Mouse (Mus musculus) cerebellum, postnatal 25 days (tissue): ENCODE results near the gene C330007P06Rik.

ENCODE experiments used
- DNase-seq, 2 experiments: peaks; one replicate each; pipeline ENCODE4 v3.0.0; 2021; ENCODE audit warnings: mixed read lengths in 2 of 2

C330007P06Rik gene

DNA sequence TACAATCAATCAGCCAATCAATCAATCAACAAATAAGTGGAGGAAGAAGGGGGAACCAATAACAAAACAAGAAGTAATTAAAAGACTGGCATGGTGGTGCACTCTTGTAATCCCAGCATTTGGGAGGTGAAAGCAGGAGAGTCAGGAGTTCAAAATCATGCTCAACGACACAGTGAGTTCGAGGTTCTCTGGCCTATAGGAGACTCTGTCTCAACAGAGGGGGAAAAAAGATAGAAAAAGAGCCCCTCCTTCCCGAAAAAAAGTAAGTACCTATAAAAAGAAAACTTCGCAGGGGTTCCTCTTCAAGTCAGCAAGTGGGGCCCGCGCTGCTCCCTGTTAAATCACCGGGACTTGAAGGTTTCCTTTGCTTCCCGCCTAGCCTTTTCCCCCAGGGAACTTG, at the start of gene C330007P06Rik, which contains the start of gene Ube2a:
Gene C330007P06Rik (minus strand): TSS at position 347 of the 400 bp plus-strand sequence.
Gene Ube2a (plus strand): TSS at position 136 of the 400 bp plus-strand sequence.
- no peak for DNase-seq

DNA sequence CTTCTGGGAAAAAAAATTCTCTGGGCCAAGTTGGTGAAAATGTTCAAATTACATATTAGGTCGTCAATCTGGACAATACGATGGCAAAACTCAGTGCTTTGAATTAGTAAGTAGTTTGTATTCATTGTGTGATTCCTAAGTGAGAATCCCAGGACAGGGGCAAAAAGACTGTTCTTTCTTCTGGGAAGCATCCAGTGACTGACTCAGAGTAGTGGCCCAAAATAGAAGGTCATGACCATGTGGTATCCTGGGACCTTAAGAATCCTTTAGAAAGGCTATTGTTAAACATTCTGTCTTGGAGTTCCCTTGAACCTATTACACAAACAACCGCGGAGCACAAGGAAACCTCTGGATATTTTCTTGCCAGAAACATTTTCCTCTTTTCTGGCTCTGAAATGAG, 47.4 kb upstream of the C330007P06Rik start:
- DNase-seq: no peak

DNA sequence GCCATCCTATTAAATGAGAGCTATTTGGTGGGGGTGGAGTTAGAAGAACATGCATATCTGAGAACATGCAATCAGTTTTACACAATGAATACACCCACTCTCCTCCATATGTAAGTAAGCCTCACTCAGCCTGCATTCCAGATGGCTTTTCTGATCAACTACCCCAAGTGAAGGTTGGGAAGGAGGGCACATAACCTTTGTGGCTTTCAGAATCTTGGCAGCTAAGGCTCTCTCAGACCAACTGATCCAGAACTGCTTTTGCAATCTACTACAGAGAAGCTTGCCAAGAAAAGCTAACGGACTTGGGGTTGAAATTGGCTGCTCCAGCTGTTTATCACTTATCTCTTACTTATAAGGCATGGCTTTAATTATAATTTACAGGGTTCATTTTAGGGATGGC, 43.8 kb upstream of the C330007P06Rik start:
- DNase-seq: no peak

DNA sequence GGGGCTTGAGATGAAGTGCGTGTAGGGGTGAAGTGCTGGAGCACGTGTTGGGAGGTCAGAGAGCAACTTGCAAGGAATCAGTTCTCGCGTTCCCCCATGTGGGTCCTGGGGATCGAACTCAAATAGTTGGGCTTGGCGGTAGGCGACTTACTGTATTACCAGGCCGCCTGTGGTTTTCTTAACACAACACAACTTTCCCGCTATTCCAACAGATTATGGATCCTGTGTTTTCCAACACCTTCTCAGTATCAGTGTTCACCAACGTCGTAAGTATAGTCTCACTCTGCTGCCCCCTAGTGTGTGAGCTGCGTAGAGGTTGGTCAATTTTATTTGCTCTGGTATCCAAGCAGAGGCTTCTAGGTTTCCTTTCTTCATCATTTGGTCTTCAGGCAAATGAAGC, 37.4 kb upstream of the C330007P06Rik start:
- DNase-seq: peak; percentile 47 to 74

DNA sequence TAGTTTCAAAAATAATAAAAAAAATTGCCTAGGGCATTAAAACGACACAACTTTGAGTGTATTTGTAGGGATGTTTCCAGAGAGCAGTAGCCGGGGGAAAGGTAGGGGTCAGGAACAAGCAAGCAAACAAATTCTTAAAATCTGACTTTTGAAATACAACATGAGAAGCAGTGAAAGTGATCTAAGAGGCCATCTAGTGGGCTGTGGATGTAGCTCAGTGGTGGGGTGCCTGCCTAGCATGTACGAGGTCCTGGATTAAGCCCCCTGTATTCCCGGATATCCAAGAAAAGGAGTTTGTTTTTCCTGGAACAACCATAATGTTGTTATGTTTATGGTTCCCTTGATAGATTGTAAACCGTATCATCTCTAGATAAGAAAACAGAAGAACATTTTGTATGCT, 32.6 kb upstream of the C330007P06Rik start:
- DNase-seq: no peak

DNA sequence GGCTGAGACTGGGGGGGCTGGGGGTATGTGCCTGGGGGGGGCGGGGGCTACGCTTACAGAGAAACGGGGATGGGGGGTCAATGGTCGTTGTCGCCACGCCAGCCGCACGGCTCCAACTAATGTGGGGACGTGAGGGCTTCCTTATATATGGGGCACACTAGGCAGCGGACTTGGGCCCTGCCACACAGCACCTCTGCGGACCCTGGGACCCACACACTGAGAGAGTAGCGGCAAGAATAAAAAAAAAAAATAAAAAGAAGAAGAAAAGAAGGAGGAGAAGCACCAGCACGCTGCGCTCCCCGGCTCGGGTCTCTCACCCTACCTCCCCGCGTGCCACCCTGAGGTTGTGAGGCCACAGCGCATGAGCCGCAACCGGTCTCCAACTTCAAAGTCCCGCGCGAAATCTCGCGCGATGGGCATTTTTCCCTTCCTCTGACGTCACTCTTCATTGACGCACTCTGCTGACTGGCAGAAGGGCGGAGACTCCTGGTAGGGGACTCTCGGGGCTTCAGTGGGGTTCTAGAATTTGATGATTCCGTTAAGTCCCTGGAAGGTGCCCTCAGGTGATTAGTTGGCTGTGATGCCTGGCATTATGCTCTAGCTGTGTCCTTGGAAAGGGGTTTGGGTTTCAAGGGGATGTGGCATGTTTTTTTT, 29.3 kb upstream of the C330007P06Rik start:
- DNase-seq: peak; percentile 93 to 94

DNA sequence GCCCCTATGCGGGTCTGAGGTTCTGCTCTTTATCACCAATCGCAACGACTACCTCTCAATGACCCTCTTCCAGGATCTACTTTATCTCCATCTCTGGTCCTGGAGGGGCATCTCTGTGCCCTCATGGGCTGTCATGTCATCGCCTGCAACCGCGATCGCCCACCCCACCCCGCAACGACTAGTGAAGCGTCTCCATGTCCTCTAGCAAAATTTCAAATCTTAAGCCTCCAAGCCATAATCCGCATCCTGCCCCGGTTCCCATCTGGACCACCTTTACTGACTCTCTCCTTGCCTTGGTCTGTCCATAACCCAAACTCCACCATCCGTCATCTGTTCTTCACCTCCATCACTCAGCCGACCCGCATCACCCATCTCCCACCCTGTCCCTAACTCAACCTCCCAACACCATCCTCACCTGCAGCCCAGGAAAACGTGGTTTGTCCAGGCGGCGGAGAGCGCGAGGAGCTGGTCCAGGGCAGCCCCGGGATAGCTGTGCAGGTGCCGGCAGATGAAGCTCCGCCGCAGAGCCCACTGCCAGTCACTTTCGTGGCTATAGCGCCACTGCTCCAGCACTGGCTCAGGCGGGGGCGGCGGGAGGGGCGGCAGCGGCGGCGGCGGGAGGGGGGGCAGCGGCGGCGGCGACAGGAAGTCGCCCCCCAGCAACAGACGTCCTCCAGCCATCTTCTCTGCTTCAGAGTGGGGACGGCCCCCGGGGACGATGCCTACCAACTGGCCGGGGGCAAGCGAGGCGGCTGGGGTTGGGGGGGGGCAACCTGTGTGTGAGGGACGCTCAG, 28.6 kb upstream of the C330007P06Rik start, which contains the start of gene Nkrf:
Gene Nkrf (minus strand): TSS at position 579 of the 794 bp plus-strand sequence.
- peak; percentile 57 to 70 for DNase-seq

DNA sequence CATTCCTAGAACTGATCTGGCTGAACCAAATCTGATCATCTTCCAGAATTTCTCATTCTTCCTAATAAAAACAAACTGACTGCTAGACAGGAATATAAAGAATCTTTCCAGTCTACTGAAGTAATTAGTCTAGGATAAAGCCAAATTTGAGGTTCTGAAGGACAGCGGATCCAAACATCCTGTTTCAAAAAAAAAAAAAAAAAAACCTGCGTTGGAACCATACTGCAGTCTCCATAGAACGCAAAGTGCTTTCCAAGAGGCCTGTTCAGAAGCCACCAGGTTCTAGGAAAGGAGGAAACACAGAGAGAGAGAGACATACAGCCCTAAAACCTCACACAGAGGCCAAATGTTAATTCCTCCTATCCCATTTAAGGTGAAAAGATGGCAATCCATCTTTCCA, 27.7 kb upstream of the C330007P06Rik start:
- no peak for DNase-seq

DNA sequence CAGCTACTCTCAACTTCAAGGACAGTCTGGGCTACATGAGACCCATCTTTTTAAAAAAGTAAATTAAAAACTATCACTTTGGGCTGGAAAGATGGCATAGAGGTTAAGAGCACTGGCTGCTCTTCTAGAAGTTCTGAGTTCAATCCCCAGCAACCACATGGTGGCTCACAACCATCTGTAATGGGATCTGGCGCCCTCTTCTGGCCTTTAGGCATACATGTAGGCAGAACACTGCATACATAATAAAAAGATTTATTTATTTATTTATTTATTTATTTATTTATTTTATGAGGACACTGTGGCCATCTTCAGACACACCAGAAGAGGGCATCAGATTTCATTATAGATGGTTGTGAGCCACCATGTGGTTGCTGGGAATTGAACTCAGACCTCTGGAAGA, 25.0 kb upstream of the C330007P06Rik start:
- peak in 1 of 2 experiments; percentile 17 for DNase-seq

DNA sequence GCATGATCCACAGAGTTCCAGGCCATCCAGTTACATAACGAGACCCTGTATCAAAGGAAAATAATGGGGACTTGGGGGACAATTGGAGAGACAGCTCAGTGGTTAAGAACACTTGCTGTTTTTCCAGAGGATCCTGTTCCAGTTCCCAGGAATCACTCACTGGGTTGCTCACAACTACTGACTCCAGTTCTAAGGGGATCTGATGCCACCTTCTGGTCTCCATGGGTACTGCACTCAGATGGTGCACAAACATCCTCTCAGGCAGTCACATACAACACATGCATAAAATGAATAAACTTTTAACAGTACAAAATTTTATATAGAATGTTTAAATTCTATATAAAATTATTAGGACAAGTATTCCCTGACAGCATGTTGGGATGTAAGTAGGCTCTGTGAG, 10.8 kb upstream of the C330007P06Rik start:
- DNase-seq: peak in 1 of 2 experiments; percentile 11

DNA sequence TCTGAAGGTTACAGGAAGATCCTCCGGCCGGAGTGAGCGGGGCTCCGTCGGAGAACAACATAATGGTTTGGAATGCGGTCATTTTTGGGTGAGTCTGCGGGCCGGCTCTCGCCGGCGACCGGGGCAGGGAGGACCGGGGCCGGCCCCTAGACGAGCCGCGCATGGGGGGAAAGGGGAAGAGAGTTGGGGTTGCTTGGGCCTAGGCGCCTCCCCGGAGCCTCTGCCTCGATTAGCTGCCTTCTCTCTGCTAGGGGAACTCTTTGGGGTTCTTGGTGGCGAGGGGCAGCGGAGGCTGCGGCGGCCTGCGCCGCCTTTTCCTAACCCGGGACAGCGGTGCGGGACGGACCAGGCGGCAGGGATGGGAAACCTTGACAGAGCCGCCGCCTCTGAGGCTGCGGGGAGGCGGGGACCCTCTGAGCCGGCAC, 805 bp upstream of the C330007P06Rik start:
- DNase-seq: no peak

DNA sequence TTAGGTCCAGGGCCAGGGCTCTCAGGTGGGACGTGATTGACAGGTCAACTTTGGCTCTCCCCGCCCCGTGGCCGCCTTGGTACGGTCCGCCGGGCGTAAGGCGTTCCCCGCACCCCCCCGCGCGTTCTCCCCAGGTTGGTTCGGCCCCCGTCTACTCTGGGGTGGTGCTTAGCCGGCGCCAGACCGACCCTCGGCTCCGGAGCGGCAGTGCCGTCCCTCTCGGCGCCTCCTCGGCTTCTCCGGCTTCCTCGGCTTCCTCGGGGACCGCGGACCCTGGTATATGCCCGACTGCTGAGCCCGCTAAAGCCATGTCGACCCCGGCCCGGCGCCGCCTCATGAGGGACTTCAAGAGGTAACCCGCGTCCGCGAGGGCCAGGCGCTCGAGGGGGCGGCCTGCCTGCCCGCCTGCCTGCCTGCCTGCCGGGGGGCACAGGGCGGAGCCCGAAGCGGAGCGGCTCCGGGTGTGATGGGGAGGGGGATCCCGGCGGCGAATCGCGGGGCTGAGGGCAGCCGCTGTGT, 326 bp upstream of the C330007P06Rik start:
- peak; percentile 90 to 95 for DNase-seq

DNA sequence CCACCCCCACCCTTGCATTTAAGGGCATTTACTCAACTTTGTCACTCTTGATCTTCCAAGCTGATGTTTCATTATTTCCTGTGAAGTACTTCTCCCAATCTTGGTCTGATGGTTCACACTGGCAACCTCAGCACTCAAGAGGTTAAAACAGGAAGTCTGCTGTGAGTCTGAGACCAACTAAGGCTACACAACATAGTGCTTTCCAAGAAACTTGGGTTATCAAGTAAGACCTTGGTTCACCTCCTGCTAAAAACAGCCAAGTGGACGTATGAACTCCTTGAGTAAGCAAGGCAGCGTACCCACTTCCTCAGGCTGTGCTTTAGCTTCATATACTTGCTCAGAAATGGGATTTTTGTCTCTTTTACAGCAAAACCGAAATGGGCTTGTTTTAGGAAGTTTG, 3.5 kb downstream of the C330007P06Rik start:
- no peak for DNase-seq

DNA sequence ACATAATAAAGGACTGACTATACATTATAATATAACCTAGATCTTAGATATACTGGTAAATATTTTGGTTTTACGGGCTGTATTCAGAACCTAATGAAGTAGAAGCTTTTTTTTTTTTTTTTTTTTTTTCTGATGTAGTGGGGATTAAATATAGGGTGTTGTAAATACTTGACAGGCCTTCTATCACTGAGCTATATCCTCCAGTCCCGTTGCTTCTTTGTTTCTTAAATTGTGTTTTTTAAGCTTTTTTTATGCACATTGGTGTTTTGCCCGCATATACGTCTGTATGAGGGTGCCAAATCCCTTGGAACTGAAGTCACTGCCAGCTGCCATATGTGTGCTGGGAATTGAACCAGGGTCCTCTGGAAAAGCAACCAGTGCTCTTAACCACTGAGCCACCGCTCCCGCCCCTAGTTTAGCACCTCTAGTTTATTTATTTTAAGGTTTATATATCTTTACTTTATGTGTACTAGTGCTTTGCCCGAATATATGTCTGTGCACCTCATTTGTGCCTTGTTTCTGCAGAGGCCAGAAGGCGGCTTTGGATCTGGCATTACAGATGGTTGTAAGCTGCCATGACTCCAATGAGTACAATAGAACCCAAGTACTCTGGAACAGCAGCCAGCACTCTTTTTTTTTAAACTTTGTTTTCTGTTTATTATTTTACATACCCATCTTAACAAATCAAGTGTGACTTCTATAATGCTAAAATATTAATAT, 9.1 kb downstream of the C330007P06Rik start:
- no peak for DNase-seq

DNA sequence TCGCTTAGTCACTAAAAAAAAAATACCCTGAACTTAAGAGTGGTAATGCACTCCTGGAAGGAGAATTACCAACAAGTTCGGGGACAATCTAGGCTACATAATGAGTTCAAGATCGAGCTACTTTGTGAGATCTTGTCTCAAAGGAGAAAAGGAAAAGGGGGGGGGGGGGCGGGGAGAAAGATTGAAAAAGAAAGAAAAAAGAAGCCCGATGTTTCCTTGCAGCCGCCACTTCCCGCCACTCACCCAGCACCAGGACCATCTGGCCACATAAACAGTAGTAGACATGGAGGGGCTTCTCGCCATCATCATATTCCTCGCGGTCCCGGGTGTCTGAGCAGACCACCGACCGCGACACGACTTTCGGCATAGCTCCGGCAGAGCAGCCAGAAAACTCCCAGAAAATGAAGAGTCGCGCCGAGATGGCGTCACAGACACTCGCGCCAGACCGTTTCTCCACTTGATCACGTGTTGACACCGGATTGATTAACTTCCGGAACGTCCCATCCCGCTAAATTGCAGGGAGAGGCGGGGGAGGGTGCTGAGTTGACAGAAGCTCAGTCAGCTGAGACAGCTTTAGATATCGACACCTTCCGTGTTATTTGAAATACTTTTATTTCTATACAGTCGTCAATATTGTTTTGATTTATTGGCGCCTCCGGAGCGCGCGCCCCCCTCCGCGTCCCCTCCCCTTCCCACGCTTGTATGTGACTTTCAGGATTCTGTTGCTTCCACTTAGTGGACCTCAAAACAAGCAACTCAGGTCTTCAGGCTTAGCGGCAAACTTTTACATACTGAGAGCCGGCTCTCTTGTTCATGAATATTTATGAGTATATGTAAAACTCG, 9.9 kb downstream of the C330007P06Rik start:
- DNase-seq: peak; percentile 85 to 88

DNA sequence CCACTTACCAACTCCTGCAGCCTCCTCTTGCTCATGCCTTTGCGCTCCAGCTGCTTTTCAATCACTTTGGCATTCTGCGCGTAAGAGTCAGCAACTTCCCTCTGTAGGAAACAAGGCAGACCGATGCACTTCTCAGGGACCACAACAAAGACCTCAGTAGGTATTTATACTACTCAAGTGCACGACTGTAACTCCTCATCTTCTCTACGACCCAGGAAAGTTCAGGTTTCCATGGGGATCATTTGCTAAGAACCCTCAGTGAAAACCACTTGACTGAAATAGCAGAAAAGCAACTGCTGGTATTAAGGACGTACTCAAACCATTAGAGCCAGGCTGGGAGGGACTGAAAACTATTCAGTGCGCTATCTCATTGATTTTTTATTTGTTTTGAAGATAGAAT, 21.3 kb downstream of the C330007P06Rik start:
- no peak for DNase-seq

DNA sequence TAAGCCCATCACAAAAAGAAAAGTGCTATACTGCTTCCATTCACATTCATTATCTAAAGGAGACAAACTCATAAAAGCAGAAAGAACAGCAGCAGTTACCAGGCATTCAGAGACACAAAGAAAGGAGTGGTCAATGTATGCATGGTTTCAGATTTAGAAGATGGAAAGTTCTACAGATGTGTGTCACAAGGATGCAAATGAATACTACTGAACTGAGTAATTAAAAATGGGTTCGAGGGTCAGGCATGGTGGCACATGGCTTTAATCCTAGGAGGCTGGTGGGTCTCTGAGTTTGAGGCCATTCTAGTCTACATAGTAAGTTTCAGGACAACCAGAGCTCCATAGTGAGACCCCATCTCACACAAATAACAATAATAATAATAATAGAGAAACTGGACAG, 26.8 kb downstream of the C330007P06Rik start:
- no peak for DNase-seq

DNA sequence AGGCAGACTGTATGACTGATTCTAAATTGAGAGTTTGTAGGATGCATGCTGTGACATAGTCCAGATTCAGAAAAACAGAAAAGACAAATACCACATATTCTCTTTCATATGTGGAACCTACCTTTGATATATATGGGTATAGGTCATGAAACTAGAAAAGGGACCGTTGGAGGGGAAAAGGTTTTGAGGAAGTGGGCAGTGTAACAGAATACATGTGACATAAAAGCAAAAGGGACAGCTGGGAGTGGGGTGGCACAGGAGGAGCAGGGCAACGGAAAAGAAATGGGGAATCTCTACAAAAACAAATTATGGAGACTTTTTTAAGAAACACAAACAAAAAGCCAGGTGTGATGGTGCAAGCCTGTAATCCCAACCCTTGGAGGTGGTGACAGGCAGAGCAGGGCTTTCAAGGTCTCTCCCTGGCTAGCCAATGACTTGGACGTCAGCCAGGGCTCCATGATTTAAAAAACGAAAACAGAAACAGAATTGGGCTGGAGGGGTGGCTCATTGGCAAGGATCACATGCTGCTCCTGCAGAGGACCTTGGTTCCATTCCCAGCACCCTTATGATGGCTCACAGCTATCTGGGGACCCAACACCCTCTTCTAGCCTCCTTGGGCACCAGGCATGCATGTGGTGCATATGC, 30.4 kb downstream of the C330007P06Rik start:
- DNase-seq: no peak

DNA sequence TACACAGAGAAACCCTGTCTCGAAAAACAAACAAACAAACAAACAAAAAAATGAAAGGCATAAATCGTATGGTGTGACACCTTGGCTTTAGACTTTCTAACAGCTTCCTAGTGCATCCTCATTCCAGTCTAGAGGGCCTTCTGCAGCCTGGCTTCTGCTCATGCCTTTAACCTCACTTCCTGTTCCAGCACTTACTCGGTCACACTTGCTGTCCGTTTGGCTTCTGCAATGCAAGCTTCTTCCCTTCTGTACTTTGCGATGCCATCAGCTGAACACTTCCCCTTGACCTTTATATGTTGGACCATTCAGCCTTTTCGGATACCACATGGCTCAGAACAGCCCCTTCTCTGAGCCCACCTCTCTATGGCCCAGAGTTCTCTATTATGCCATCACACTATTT, 32.2 kb downstream of the C330007P06Rik start:
- DNase-seq: no peak

DNA sequence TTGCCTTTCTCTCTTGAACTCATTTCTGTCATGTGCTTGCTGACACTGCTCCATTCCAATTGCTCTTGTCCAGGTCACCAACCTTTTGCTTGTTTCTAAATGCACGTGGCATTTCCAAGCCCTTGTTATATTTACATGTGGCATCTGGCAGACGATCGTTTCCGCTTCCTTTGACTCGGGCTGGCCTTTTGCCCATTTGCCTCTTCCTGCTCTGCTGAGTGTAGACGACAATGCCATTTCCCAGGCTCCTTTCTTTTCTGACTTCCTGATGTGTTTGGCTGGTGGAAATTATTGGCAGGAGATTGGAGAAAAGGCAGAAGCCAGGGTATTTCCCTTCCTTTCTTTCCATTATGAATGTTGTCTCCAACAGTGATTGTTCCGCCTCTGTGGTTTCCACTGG, 34.5 kb downstream of the C330007P06Rik start:
- DNase-seq: peak in 1 of 2 experiments; percentile 45

DNA sequence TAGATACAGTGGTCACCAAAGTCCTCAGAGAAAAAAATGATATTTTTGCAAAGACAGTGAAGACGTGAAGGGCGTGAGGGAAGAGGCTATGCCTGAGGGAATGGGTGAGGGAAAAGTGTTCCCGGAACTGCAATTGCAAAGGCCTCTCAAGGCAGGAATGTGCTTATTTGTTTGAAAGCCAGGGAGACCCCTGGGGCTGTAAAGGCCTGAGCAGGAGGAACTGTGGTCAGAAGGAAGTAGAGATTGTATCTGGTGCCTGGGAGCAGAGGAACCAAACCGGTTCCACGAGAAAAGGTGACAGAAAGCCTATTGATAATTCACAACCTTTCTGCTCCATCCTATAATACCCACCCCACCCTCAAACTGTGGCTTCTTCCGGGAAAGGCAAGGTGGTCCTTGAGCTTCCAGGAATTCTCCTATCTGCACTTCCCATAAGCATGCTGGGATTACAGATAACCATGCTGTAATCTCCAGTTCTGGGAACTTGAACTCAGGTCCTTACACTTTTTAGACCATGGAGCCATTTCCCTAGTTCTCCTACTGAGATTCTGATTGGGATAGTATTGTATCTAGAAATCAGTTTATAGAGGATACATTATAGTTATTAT, 36.7 kb downstream of the C330007P06Rik start:
- no peak for DNase-seq
